Mouse (Mus musculus) MEL (cell line): ENCODE results near the gene Lrfn1.

Experiments
- BHLHE40 ChIP-seq: IDR thresholded peaks from 2 replicates; pipeline ENCODE4 v1.6.1; 2012; ENCODE audit warnings: low read depth, mild to moderate bottlenecking, inconsistent platforms, low read length, improper control_type of control experiment, borderline replicate concordance
- CTCF ChIP-seq, 3 experiments: IDR thresholded peaks in 2 of 3; conservative IDR thresholded peaks in 1 of 3; 2 replicates each; pipeline ENCODE4 v1.5.1; 2011 to 2012; ENCODE audit warnings: low read length in 3 of 3, low read depth in 2 of 3, mild to moderate bottlenecking in 2 of 3, improper control_type of control experiment in 1 of 3, inconsistent platforms in 1 of 3, mixed read lengths in 1 of 3, moderate library complexity in 1 of 3; ENCODE audit not compliant: control insufficient read depth in 1 of 3, insufficient read depth in 1 of 3, poor library complexity in 1 of 3, severe bottlenecking in 1 of 3
- E2F4 ChIP-seq: IDR thresholded peaks from 2 replicates; pipeline ENCODE4 v1.6.1; 2011; ENCODE audit warnings: low read depth, low read length, improper control_type of control experiment, borderline replicate concordance
- EP300 ChIP-seq, 2 experiments: IDR thresholded peaks; 2 replicates each; pipeline ENCODE4 v1.6.1; 2011; ENCODE audit warnings: improper control_type of control experiment in 2 of 2, low read length in 2 of 2, low read depth in 1 of 2, mild to moderate bottlenecking in 1 of 2
- ETS1 ChIP-seq: IDR thresholded peaks from 2 replicates; pipeline ENCODE4 v1.6.1; 2012; ENCODE audit warnings: low read depth, mild to moderate bottlenecking, inconsistent platforms, low read length, improper control_type of control experiment, moderate library complexity
- POLR2A ChIP-seq, 2 experiments: IDR thresholded peaks; 2 replicates each; pipeline ENCODE4 v1.6.1; 2011 to 2012; ENCODE audit warnings: low read length in 2 of 2, mild to moderate bottlenecking in 2 of 2, control low read depth in 1 of 2, improper control_type of control experiment in 1 of 2, low read depth in 1 of 2, moderate library complexity in 1 of 2; ENCODE audit not compliant: control insufficient read depth in 1 of 2, insufficient read depth in 1 of 2, poor library complexity in 1 of 2
- UBTF ChIP-seq: IDR thresholded peaks from 2 replicates; pipeline ENCODE4 v1.6.1; 2012; ENCODE audit warnings: low read depth, mild to moderate bottlenecking, inconsistent platforms, low read length, improper control_type of control experiment, moderate library complexity, borderline replicate concordance; ENCODE audit not compliant: insufficient read depth
- ZC3H11A ChIP-seq: IDR thresholded peaks from 2 replicates; pipeline ENCODE4 v1.6.1; 2012; ENCODE audit warnings: low read depth, mild to moderate bottlenecking, inconsistent platforms, low read length, improper control_type of control experiment
- ZKSCAN1 ChIP-seq: IDR thresholded peaks from 2 replicates; pipeline ENCODE4 v1.6.1; 2012; ENCODE audit warnings: low read depth, mild to moderate bottlenecking, inconsistent platforms, low read length, improper control_type of control experiment, moderate library complexity

- TF ChIP-seq EP300 (IDR thresholded peaks at IDR 0.05; ENCODE audit: low read depth in 1 of 2, low read length in 2 of 2): no peak
- no peak for TF ChIP-seq CTCF (IDR thresholded peaks at IDR 0.05 in 2 of 3, conservative IDR thresholded peaks at IDR 0.05 in 1 of 3; ENCODE audit: control insufficient read depth in 1 of 3, insufficient read depth in 1 of 3, low read depth in 2 of 3, low read length in 3 of 3, poor library complexity in 1 of 3, severe bottlenecking in 1 of 3)
- TF ChIP-seq E2F4: no peak
- no peak for TF ChIP-seq ETS1
- TF ChIP-seq BHLHE40: no peak
- no peak for TF ChIP-seq ZKSCAN1
- TF ChIP-seq POLR2A (IDR thresholded peaks at IDR 0.05; ENCODE audit: control insufficient read depth in 1 of 2, insufficient read depth in 1 of 2, low read depth in 1 of 2, low read length in 2 of 2, poor library complexity in 1 of 2): no peak
- TF ChIP-seq UBTF: no peak
- TF ChIP-seq ZC3H11A: no peak
Observed at GRCm38 (mm10) chr7:28495426-28495825, 43.6 kb downstream of the Lrfn1 start.
